Mouse (Mus musculus) forebrain, embryonic 11.5 days (tissue): ENCODE data around the gene Sass6. TPM values are rescaled to one million over a fixed set of nuclear protein-coding genes. Genes with fewer than 3 reads are reported as not detected.

Experiments used
- ATAC-seq: fragments of 200-750 bp; cut with Nextera tagmentation; replicated peaks from 2 replicates; pipeline ENCODE4 v1.8.0; 2017; ENCODE audit warnings: moderate TSS enrichment; ENCODE audit not compliant: low FRiP score
- DNase-seq: peaks from one replicate; pipeline ENCODE4 v3.0.0-alpha.2; 2017; ENCODE audit warnings: low spot score
- H3K27ac ChIP-seq: fragments of 300-500 bp; sonication (generic); 2 replicates; pipeline ENCODE4 v1.5.1; 2014; ENCODE audit warnings: low read depth, low read length
- H3K27me3 ChIP-seq: fragments of 300-500 bp; sonication (generic); 2 replicates; pipeline ENCODE4 v1.6.1; 2014; ENCODE audit warnings: mild to moderate bottlenecking, low read length, mixed read lengths; ENCODE audit not compliant: control insufficient read depth, insufficient read depth
- H3K36me3 ChIP-seq: fragments of 300-500 bp; sonication (generic); 2 replicates; pipeline ENCODE4 v1.6.1; 2014; ENCODE audit warnings: mild to moderate bottlenecking, low read length, moderate library complexity, mixed read lengths; ENCODE audit not compliant: control insufficient read depth, insufficient read depth
- H3K4me1 ChIP-seq: fragments of 300-500 bp; sonication (generic); replicated peaks from 2 replicates; pipeline ENCODE4 v1.6.1; 2014; ENCODE audit warnings: low read length, mixed read lengths; ENCODE audit not compliant: control insufficient read depth, insufficient read depth
- H3K4me2 ChIP-seq: fragments of 300-500 bp; sonication (generic); 2 replicates; pipeline ENCODE4 v1.6.1; 2014; ENCODE audit warnings: low read depth, mild to moderate bottlenecking, low read length, moderate library complexity, mixed read lengths; ENCODE audit not compliant: severe bottlenecking
- H3K4me3 ChIP-seq: fragments of 300-500 bp; sonication (generic); 2 replicates; pipeline ENCODE4 v1.5.1; 2014; ENCODE audit warnings: low read depth, low read length
- H3K9ac ChIP-seq: fragments of 300-500 bp; sonication (generic); 2 replicates; pipeline ENCODE4 v1.6.1; 2014; ENCODE audit warnings: low read length
- H3K9me3 ChIP-seq: fragments of 300-500 bp; sonication (generic); 2 replicates; pipeline ENCODE4 v1.6.1; 2016; ENCODE audit warnings: low read length, mixed read lengths; ENCODE audit not compliant: control insufficient read depth
- WGBS: fragments of 180-500 bp; shearing (Covaris S2); extraction: QIAGEN DNeasy Blood & Tissue Kit; methylation state at CpG from one replicate; pipeline ENCODE4 v1.1.7; 2014; 5-methylcytosine and 5-hydroxymethylcytosine counted together
- polyA plus RNA-seq: library from polyadenylated mRNA; unstranded; fragments of >200 nt; fragmentation: Nextera tagmentation; extraction: Ambion mirVana; gene quantifications from 2 replicates; pipeline ENCODE4 v1.2.1, GENCODE M21; 2014

The Sass6 gene
- polyA plus RNA-seq, 1 experiment from 2014 or later = 42.6 TPM

DNA sequence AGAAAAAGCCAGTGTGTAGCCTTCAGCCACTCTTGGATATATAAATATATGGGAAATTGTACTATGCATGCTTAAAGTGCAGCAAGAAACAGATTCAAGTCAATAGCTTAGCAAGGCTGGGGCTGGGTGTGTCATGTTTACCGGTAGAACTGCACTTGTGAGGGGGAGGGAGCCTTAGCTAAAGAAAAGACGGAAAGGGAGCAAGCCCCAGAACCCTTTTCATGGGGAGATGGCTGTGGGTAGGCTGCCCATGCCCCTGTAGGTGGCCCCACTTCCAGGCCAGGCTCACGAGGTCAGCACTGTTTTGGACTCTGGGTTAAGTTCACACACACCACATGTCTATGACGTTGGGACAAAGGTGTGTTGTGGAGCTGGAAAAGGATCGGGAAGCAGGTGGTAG is 41.0 kb downstream of the Sass6 start:
- 71% methylated on average over 5 of the region's 5 CpGs for WGBS
- Histone ChIP-seq H3K4me2 (no peak overlapping the region), H3K27me3 (no peaks in the 10 kb centered on the region), H3K27ac (no peak overlapping the region), H3K9ac (no peak overlapping the region), H3K4me3 (no peak overlapping the region), H3K4me1 (no peaks in the 10 kb centered on the region), H3K9me3 (no peaks in the 10 kb centered on the region), H3K36me3 (peaks cover 8% of the 10 kb centered on the region)
- DNase-seq = no peak
- no peak for ATAC-seq

DNA sequence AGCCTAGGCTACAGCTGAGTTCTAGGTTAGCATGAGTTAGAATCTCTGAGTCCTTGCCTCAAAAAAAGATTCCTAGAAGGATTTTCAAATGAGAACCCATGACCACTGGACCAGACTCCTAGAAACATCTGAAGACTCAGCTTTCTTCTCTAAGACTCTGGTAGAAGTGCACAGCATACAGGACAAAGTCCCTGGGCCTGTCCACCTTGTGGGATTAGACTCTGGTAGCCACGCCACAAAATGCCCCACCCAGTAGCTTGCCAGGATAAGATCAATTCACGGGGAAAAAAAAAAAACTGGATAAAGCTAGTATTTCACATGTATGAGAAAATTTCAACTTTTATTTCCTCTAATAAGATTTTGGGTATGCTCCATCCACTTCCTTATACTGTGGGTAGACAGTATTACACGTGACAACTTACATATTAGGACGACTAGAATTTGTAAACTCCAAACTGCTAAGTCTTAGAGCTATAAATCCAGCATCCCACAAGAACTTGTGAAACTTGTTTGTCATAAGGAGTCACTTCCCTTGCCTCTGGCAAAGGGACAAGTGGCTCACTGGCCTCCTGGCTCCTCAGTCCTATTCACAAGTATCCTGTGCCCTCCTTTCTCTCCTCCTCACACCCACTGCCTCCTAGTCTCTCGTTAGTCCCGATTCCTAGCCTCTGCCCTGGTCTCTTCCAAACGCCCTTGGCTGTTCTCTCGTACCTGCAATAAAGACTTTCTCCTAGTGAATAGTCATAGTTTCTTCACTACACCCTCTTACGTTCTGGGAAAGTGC is 43.1 kb downstream of the Sass6 start:
- Histone ChIP-seq H3K4me2 (no peak overlapping the region), H3K4me1 (no peaks in the 10 kb centered on the region), H3K36me3 (peaks cover 8% of the 10 kb centered on the region), H3K27ac (no peak overlapping the region), H3K9me3 (no peaks in the 10 kb centered on the region), H3K4me3 (no peak overlapping the region), H3K9ac (no peak overlapping the region), H3K27me3 (no peaks in the 10 kb centered on the region)
- ATAC-seq (no peak), DNase-seq (no peak)
- WGBS = 88% methylated on average over 9 of the region's 9 CpGs

DNA sequence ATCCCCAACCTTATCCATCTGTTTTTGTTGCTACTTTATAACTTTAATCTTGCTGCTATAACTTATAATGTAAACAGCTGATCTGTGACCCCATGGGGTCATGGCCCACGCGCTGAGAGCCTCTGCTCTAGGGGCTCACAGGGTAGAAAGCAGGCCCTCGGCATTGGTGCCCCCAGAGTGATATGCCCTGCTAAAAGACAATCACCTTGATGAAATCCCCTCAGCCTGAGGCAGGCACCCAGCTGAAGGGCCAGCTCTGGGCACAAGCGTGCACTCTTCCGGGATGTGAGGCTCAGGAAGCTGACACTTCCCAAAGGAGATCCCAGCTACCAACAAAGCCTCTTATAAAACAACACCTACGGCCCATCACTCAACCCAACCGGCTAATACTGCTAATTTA is 43.8 kb downstream of the Sass6 start:
- WGBS = 93% methylated on average over 7 of the region's 7 CpGs
- Histone ChIP-seq H3K9me3 (no peaks in the 10 kb centered on the region), H3K4me2 (no peak overlapping the region), H3K9ac (no peak overlapping the region), H3K4me3 (no peak overlapping the region), H3K36me3 (peaks cover 8% of the 10 kb centered on the region), H3K27me3 (no peaks in the 10 kb centered on the region), H3K27ac (no peak overlapping the region), H3K4me1 (no peaks in the 10 kb centered on the region)
- DNase-seq (no peak), ATAC-seq (no peak)

DNA sequence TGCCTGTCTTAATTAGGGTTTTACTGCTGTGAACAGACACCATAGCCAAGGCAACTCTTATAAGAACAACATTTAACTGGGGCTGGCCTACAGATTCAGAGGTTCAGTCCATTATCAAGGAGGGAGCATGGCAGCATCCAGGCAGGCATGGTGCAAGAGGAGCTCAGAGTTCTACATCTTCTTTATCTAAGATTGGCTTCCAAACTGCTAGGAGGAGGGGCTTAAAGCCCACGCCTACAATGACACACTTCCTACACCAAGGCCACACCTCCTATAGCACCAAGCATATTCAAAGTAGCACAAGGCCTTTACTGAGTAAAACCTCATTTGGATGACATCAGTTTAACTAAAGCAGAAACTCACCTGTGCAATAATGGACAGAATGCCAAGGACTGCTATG is 45.2 kb downstream of the Sass6 start:
- no peaks in the 10 kb centered on the region for H3K27me3 ChIP-seq
- WGBS = 84% methylated on average over 1 of the region's 1 CpGs
- no peaks in the 10 kb centered on the region for H3K9me3 ChIP-seq
- no peak overlapping the region for H3K4me2 ChIP-seq
- H3K4me1 ChIP-seq = no peaks in the 10 kb centered on the region
- ATAC-seq (no peak), DNase-seq (no peak)
- no peak overlapping the region for H3K4me3 ChIP-seq
- no peaks in the 10 kb centered on the region; the same call in 1 of the 2 replicates for H3K36me3 ChIP-seq
- no peak overlapping the region for H3K9ac ChIP-seq
- no peak overlapping the region for H3K27ac ChIP-seq

DNA sequence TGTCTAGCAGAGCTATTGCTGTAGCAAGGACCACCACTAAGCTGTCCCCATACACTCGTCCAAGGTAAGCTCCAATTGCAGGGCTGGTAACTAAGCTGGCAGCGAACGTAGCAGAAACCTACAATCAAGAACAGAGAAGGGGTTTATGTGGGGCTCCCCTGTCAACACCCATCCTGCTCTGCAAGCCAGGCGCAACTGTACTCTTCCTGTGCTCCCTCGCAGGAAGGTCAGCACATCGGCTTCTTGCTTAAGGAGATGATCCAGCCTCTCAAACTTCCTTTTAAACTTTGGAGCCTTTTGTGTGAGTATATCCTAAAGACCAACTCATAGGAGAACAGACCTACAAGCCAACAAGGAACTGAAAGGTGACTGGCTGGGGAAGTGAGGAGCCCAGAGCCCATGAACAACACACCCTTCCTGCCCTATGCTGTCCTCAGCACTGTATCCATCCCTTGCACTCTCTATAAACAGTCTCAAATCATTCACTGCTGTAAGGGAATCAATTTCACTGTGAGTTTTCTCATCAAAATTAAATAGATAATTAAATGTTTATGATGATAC is 47.1 kb downstream of the Sass6 start:
- DNase-seq (no peak), ATAC-seq (no peak)
- Histone ChIP-seq H3K27ac (no peak overlapping the region), H3K4me1 (no peaks in the 10 kb centered on the region), H3K27me3 (no peaks in the 10 kb centered on the region), H3K9ac (no peak overlapping the region), H3K4me3 (no peak overlapping the region), H3K36me3 (peaks cover 3% of the 10 kb centered on the region; the same call in 1 of the 2 replicates), H3K9me3 (no peaks in the 10 kb centered on the region), H3K4me2 (no peak overlapping the region)
- WGBS = 90% methylated on average over 6 of the region's 6 CpGs

DNA sequence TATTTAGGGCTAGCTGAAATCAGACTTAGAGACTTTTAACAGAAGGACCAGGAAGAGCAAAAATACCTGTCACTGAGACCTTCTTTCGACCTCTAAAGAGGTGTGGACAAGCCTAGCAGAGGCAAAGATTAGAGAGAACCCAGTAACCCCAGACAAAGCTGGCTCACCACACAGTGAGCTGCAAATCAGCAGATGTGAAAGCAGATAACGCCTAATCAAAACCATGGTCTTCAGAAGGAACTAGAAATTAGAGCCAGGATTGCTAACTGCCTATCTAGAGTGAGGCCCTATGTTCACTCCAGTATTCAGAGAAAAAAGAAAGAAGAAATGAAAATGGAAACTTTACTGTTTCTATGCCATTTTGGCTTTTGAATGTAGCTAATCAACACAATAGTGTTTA is 47.6 kb downstream of the Sass6 start:
- Histone ChIP-seq H3K4me2 (no peak overlapping the region), H3K27me3 (no peaks in the 10 kb centered on the region), H3K27ac (no peak overlapping the region), H3K36me3 (peaks cover 3% of the 10 kb centered on the region; the same call in 1 of the 2 replicates), H3K4me1 (no peaks in the 10 kb centered on the region), H3K9ac (no peak overlapping the region), H3K9me3 (no peaks in the 10 kb centered on the region), H3K4me3 (no peak overlapping the region)
- DNase-seq = no peak
- no peak for ATAC-seq
- 91% methylated on average over 2 of the region's 2 CpGs for WGBS

DNA sequence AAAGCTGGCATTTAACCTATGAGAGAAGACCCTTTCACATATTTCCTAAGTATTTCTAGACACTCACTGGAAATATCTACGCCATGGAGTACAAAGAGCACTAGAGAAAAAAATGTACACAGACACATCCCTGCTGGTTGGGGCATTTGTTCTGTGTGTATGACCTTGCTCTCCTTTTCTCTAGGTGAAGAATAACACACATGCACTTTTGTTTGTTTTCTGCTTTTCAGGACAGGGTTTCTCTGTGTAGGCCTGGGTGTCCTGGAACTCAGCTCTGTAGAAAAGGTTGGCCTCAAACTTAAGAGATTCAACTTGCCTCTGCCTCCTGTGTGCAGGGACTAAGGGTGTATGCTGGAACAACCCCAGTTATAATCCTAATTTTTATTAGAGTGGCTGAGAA is 51.6 kb downstream of the Sass6 start:
- no peaks in the 10 kb centered on the region for H3K9me3 ChIP-seq
- no peak overlapping the region for H3K4me3 ChIP-seq
- H3K27me3 ChIP-seq = no peaks in the 10 kb centered on the region
- H3K36me3 ChIP-seq = peaks cover 3% of the 10 kb centered on the region; the same call in 1 of the 2 replicates
- H3K4me1 ChIP-seq = no peaks in the 10 kb centered on the region
- WGBS = 93% methylated on average over 1 of the region's 1 CpGs
- DNase-seq = no peak
- H3K27ac ChIP-seq = no peak overlapping the region
- no peak overlapping the region for H3K4me2 ChIP-seq
- ATAC-seq = no peak
- H3K9ac ChIP-seq = no peak overlapping the region

DNA sequence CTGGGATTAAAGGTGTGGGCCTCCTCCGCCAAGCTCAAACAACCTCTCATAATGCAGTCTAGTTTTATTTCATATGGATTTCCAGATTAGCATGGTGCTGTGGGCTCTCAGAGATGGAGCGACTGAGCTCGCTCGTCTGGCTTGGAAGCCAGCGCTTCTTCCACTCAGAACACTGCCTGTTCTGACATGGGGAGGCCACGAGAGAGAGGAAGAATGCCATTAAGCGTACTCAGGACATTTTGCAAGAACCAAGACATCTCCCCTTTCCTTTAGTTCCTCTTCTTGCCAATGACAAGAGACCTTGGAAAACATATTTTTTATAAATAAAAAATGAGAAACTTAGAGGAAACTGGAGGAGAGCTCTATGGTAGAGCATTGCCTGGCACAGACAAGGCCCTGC is 54.0 kb downstream of the Sass6 start:
- Histone ChIP-seq H3K4me1 (no peaks in the 10 kb centered on the region), H3K9ac (no peak overlapping the region), H3K36me3 (peaks cover 3% of the 10 kb centered on the region; the same call in 1 of the 2 replicates), H3K9me3 (no peaks in the 10 kb centered on the region), H3K4me3 (no peak overlapping the region), H3K4me2 (no peak overlapping the region), H3K27me3 (no peaks in the 10 kb centered on the region), H3K27ac (no peak overlapping the region)
- ATAC-seq = no peak
- whole genome bisulfite sequencing = 92% methylated on average over 7 of the region's 7 CpGs
- no peak for DNase-seq

DNA sequence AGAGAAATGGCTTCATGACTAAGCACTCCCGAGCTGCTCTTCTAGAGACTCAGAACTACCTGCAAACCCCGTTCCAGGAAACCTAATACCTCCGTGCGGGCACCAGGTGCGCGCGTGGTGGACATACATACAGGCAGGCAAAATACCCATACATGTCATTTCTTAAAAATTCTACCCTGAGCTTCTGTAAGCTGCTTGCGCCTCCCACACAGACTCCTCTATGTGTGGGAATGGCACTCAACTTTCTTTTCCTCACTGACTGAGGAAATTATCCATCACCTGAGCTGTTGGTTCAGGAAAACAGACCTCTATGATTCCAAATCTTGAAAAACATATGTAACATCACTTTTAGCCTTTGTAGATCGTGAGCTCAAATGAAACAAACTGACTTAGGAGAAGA is 55.9 kb downstream of the Sass6 start:
- Histone ChIP-seq H3K27ac (no peak overlapping the region), H3K36me3 (peaks cover 2% of the 10 kb centered on the region; the same call in 1 of the 2 replicates), H3K9me3 (no peaks in the 10 kb centered on the region), H3K9ac (no peak overlapping the region), H3K27me3 (no peaks in the 10 kb centered on the region), H3K4me3 (no peak overlapping the region), H3K4me1 (no peaks in the 10 kb centered on the region), H3K4me2 (no peak overlapping the region)
- WGBS = 96% methylated on average over 9 of the region's 9 CpGs
- DNase-seq = no peak
- ATAC-seq = no peak
